Mouse (Mus musculus) frontal cortex, postnatal 36 days (tissue): ENCODE measurements around the gene Acot13.
"Not testable (repeated sequence)": the region's sequence is repeated elsewhere in the genome, so short reads cannot be mapped to it uniquely, and the experiment has no call there.

ENCODE experiments used
- DNase-seq, 2 experiments: peaks; one replicate each; pipeline ENCODE4 v3.0.0; 2022; ENCODE audit warnings: low spot score in 2 of 2

Acot13 gene

GRCm38 (mm10) chr13:24786014-24786490 lies 45.3 kb downstream of the Acot13 start:
- peak in 1 of 2 experiments; percentile 23 for DNase-seq

- no peak for DNase-seq
These were observed 49.4 kb downstream of the Acot13 start for GRCm38 (mm10) chr13:24781916-24782315.

GRCm38 (mm10) chr13:24778706-24779380 lies 52.5 kb downstream of the Acot13 start:
- DNase-seq = no peak

GRCm38 (mm10) chr13:24778026-24778425 lies 53.3 kb downstream of the Acot13 start:
- DNase-seq = no peak

GRCm38 (mm10) chr13:24776146-24776844 lies 55.0 kb downstream of the Acot13 start:
- DNase-seq = peak in 1 of 2 experiments; percentile 64

GRCm38 (mm10) chr13:24771482-24771881 lies 59.9 kb downstream of the Acot13 start:
- not testable (repeated sequence) for DNase-seq
